In the genomic region with DNA sequence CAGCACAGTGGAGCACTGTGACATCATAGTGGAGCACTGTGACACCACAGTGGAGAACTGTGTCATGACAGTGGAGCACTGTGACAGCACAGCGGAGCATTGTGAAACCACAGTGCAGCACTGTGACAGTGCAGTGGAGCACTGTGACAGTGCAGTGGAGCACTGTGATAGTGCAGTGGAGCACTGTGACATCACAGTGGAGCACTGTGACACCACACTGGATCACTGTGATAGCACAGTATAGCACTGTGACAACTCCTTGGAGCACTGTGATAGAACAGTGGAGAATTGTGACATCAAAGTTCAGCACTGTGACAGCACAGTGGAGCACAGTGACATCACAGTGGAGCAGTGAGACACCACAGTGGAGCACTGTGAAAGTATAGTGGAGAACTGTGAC, we compare ENCODE assay signal across 21 mouse cellular contexts.
DNase-seq lines count a peak whose midpoint lies in the region; ATAC-seq and TF ChIP-seq lines count a peak whose summit lies in the region.
"Had no signal": no experiment of that assay in that cellular context is flagged by ENCODE, and none has a peak within 500 bp of the region (broad histone marks: within the 10 kb centered on the region; RNA-seq: fewer than 3 reads in every experiment).

No protein-coding gene starts in this region.

- no peaks in the 10 kb centered on the region for H3K4me1 ChIP-seq in hindbrain, embryonic 12.5 days
- no peaks in the 10 kb centered on the region for H3K4me1 ChIP-seq in hindbrain, postnatal 0 days (ENCODE audit: insufficient read depth, low read length)
- no peaks in the 10 kb centered on the region for H3K4me1 ChIP-seq in stomach, embryonic 14.5 days (ENCODE audit: control insufficient read depth, insufficient read depth, low read length)
- H3K4me1 ChIP-seq in stomach, postnatal 0 days (replicated peaks; ENCODE audit: control insufficient read depth, insufficient read depth), result no peaks in the 10 kb centered on the region
- H3K4me1 ChIP-seq in liver, embryonic 14.5 days (replicated peaks; ENCODE audit: control insufficient read depth in 2 of 2, insufficient read depth in 2 of 2, low read length in 1 of 2), result no peaks in the 10 kb centered on the region
- H3K4me1 ChIP-seq in stomach, embryonic 16.5 days (ENCODE audit: control insufficient read depth, insufficient read depth, low read length), result no peaks in the 10 kb centered on the region
- H3K4me1 ChIP-seq: heart, embryonic 12.5 days had no signal

- H3K4me3 ChIP-seq in hindbrain, embryonic 12.5 days, result no peak overlapping the region
- H3K4me3 ChIP-seq in hindbrain, postnatal 0 days (ENCODE audit: low read length), result no peak overlapping the region
- no peak overlapping the region for H3K4me3 ChIP-seq in stomach, embryonic 14.5 days (ENCODE audit: low read depth, low read length)
- H3K4me3 ChIP-seq in stomach, postnatal 0 days (ENCODE audit: low read depth, low read length), result no peak overlapping the region
- H3K4me3 ChIP-seq in liver, embryonic 14.5 days (ENCODE audit: insufficient read depth in 1 of 2, low read depth in 2 of 2, low read length in 2 of 2), result no peak overlapping the region
- no peak overlapping the region for H3K4me3 ChIP-seq in stomach, embryonic 16.5 days (replicated peaks; ENCODE audit: low read length)
- H3K4me3 ChIP-seq: heart, embryonic 12.5 days had no signal

- no peak overlapping the region for H3K27ac ChIP-seq in hindbrain, embryonic 12.5 days
- no peak overlapping the region for H3K27ac ChIP-seq in hindbrain, postnatal 0 days
- H3K27ac ChIP-seq in stomach, embryonic 14.5 days (ENCODE audit: low read length), result no peak overlapping the region
- no peak overlapping the region for H3K27ac ChIP-seq in stomach, postnatal 0 days (replicated peaks)
- no peak overlapping the region for H3K27ac ChIP-seq in liver, embryonic 14.5 days
- H3K27ac ChIP-seq in stomach, embryonic 16.5 days (ENCODE audit: low read length), result no peak overlapping the region

- H3K27me3 ChIP-seq in hindbrain, embryonic 12.5 days, result no peaks in the 10 kb centered on the region
- no peaks in the 10 kb centered on the region for H3K27me3 ChIP-seq in hindbrain, postnatal 0 days (ENCODE audit: insufficient read depth, low read length)
- H3K27me3 ChIP-seq in stomach, embryonic 14.5 days (ENCODE audit: control insufficient read depth, insufficient read depth, low read length), result no peaks in the 10 kb centered on the region
- no peaks in the 10 kb centered on the region for H3K27me3 ChIP-seq in stomach, postnatal 0 days (ENCODE audit: control insufficient read depth, insufficient read depth, low read length)
- H3K27me3 ChIP-seq in liver, embryonic 14.5 days (ENCODE audit: control insufficient read depth, insufficient read depth, low read length), result no peaks in the 10 kb centered on the region
- no peaks in the 10 kb centered on the region for H3K27me3 ChIP-seq in stomach, embryonic 16.5 days (ENCODE audit: control insufficient read depth, insufficient read depth, low read length)
- H3K27me3 ChIP-seq: heart, embryonic 12.5 days had no signal

- H3K36me3 ChIP-seq in hindbrain, embryonic 12.5 days, result no peaks in the 10 kb centered on the region
- no peaks in the 10 kb centered on the region for H3K36me3 ChIP-seq in hindbrain, postnatal 0 days (ENCODE audit: insufficient read depth, low read length)
- H3K36me3 ChIP-seq in stomach, embryonic 14.5 days (ENCODE audit: control insufficient read depth, insufficient read depth, low read length), result no peaks in the 10 kb centered on the region
- no peaks in the 10 kb centered on the region for H3K36me3 ChIP-seq in stomach, postnatal 0 days (ENCODE audit: control insufficient read depth, insufficient read depth, low read length)
- H3K36me3 ChIP-seq in liver, embryonic 14.5 days (replicated peaks; ENCODE audit: control insufficient read depth, insufficient read depth, low read depth), result no peaks in the 10 kb centered on the region
- no peaks in the 10 kb centered on the region for H3K36me3 ChIP-seq in stomach, embryonic 16.5 days (ENCODE audit: control insufficient read depth, insufficient read depth, low read length)
- H3K36me3 ChIP-seq: G1E; heart, embryonic 12.5 days had no signal

- H3K9me3 ChIP-seq in hindbrain, embryonic 12.5 days (replicated peaks), result peaks cover 29% of the 10 kb centered on the region
- peaks cover 7% of the 10 kb centered on the region; the same call in 1 of the 2 replicates for H3K9me3 ChIP-seq in hindbrain, postnatal 0 days (ENCODE audit: low read length)
- H3K9me3 ChIP-seq in stomach, embryonic 14.5 days (ENCODE audit: control insufficient read depth, low read depth, low read length), result no peaks in the 10 kb centered on the region
- H3K9me3 ChIP-seq in stomach, postnatal 0 days (ENCODE audit: control insufficient read depth, low read length), result no peaks in the 10 kb centered on the region
- H3K9me3 ChIP-seq in liver, embryonic 14.5 days (ENCODE audit: control insufficient read depth, low read length), result no peaks in the 10 kb centered on the region
- H3K9me3 ChIP-seq in stomach, embryonic 16.5 days (replicated peaks; ENCODE audit: control insufficient read depth, low read length), result no peaks in the 10 kb centered on the region

- H3K4me2 ChIP-seq in hindbrain, embryonic 12.5 days (replicated peaks), result no peak overlapping the region
- H3K4me2 ChIP-seq in hindbrain, postnatal 0 days (ENCODE audit: low read depth, low read length), result no peak overlapping the region
- H3K4me2 ChIP-seq in stomach, embryonic 14.5 days (replicated peaks; ENCODE audit: low read depth, low read length), result no peak overlapping the region
- H3K4me2 ChIP-seq in stomach, postnatal 0 days (replicated peaks; ENCODE audit: low read depth), result no peak overlapping the region
- H3K4me2 ChIP-seq in liver, embryonic 14.5 days (ENCODE audit: low read depth), result no peak overlapping the region
- H3K4me2 ChIP-seq in stomach, embryonic 16.5 days (ENCODE audit: low read depth, low read length), result no peak overlapping the region
- H3K4me2 ChIP-seq: heart, embryonic 12.5 days; lung, embryonic 14.5 days had no signal

- no peak overlapping the region for H3K9ac ChIP-seq in hindbrain, embryonic 12.5 days
- H3K9ac ChIP-seq in hindbrain, postnatal 0 days (replicated peaks; ENCODE audit: low read length), result no peak overlapping the region
- no peak overlapping the region for H3K9ac ChIP-seq in stomach, embryonic 14.5 days (replicated peaks; ENCODE audit: low read depth, low read length)
- H3K9ac ChIP-seq in stomach, postnatal 0 days (ENCODE audit: low read length), result no peak overlapping the region
- H3K9ac ChIP-seq in liver, embryonic 14.5 days (replicated peaks), result no peak overlapping the region
- no peak overlapping the region for H3K9ac ChIP-seq in stomach, embryonic 16.5 days (ENCODE audit: low read length)
- H3K9ac ChIP-seq: heart, embryonic 12.5 days; lung, embryonic 14.5 days had no signal

- ATAC-seq in hindbrain, embryonic 12.5 days (ENCODE audit: low FRiP score), result 0 out of 2 replicates have a peak, but pooled peaks have one; percentile 30
- ATAC-seq in hindbrain, postnatal 0 days, result no peak
- ATAC-seq in stomach, embryonic 14.5 days (ENCODE audit: insufficient number of reproducible peaks, insufficient read depth, low FRiP score, low read depth), result 0 out of 2 replicates have a peak, but pooled peaks have one; percentile 6
- ATAC-seq in stomach, postnatal 0 days (ENCODE audit: low FRiP score, low TSS enrichment), result no peak
- peak; percentile 29; the same call in 1 of the 2 replicates for ATAC-seq in liver, embryonic 14.5 days (ENCODE audit: insufficient read depth)
- ATAC-seq in stomach, embryonic 16.5 days (ENCODE audit: insufficient read depth, low FRiP score), result 0 out of 2 replicates have a peak, but pooled peaks have one; percentile 16
- ATAC-seq: inflammation-experienced regulatory T-cells, adult 6 months; midbrain, embryonic 16.5 days had no signal

- no peak for TF ChIP-seq CTCF in hindbrain, postnatal 0 days (IDR thresholded peaks at IDR 0.05; ENCODE audit: low read depth)
- no peak for TF ChIP-seq CTCF in stomach, postnatal 0 days (IDR thresholded peaks at IDR 0.05; ENCODE audit: low read depth)
- no peak for TF ChIP-seq CTCF in liver, embryonic 14.5 days (IDR thresholded peaks at IDR 0.05; ENCODE audit: low read depth)

- DNase-seq in hindbrain, postnatal 0 days (ENCODE audit: low spot score), result no peak
- DNase-seq in stomach, postnatal 0 days (ENCODE audit: low spot score), result no peak
- DNase-seq in liver, embryonic 14.5 days (ENCODE audit: low read depth in 3 of 3, low spot score in 3 of 3), result no peak
- no peak for DNase-seq in left cerebral cortex, postnatal 25 days (ENCODE audit: low spot score in 2 of 2)
- no peak for DNase-seq in adrenal gland, postnatal 10 days
- DNase-seq: adrenal gland, adult 2 months; cerebellum, adult 11 months; cerebellum, postnatal 14 days; gastrocnemius, postnatal 36 days; kidney, adult 9 months; lung, embryonic 14.5 days; lung, postnatal 4 days; right cerebral cortex, postnatal 14 days; thymus, postnatal 36 days had no signal

- TF ChIP-seq EP300 in stomach, postnatal 0 days (optimal IDR thresholded peaks at IDR 0.05), result no peak
- TF ChIP-seq EP300 in liver, embryonic 14.5 days (IDR thresholded peaks at IDR 0.05; ENCODE audit: low read depth), result no peak

- intact Hi-C loops in left cerebral cortex, postnatal 25 days (cut with DNase I), result no loop called here

- 94% methylated on average over 1 of the region's 1 CpGs for WGBS in hindbrain, embryonic 12.5 days
- 89% methylated on average over 1 of the region's 1 CpGs for WGBS in hindbrain, postnatal 0 days
- WGBS in stomach, embryonic 14.5 days, result 76% methylated on average over 1 of the region's 1 CpGs
- WGBS in stomach, postnatal 0 days, result 73% methylated on average over 1 of the region's 1 CpGs
- 73% methylated on average over 1 of the region's 1 CpGs for WGBS in liver, embryonic 14.5 days (ENCODE audit: insufficient replicate concordance)
- 78% methylated on average over 1 of the region's 1 CpGs for WGBS in stomach, embryonic 16.5 days

Comparison
In these comparisons a context has a peak if more than half of its experiments do, and no peak if none do; other contexts are left out.
1. ATAC-seq: peak in hindbrain, embryonic 12.5 days (single experiment), stomach, embryonic 14.5 days (single experiment), liver, embryonic 14.5 days (single experiment) and stomach, embryonic 16.5 days (single experiment); none in hindbrain, postnatal 0 days (single experiment) and stomach, postnatal 0 days (single experiment).